Mouse (Mus musculus): ENCODE results near the gene Nfyc.

- TF ChIP-seq GATA1 (IDR thresholded peaks at IDR 0.05; ENCODE audit: low read length) = no peak
- no peak for TF ChIP-seq TAL1 (IDR thresholded peaks at IDR 0.05; ENCODE audit: low read length)
These were observed 17.5 kb upstream of the Nfyc start for GRCm38 (mm10) chr4:120848909-120849308.
